Mouse (Mus musculus) olfactory bulb, adult 2 months (tissue): Measurements from ENCODE around the gene Art3.

Experiments
- CTCF ChIP-seq: fragments of 200-500 bp; IDR thresholded peaks from 2 replicates; pipeline ENCODE4 v1.5.1; 2012; ENCODE audit warnings: low read depth, mild to moderate bottlenecking, low read length, moderate library complexity; ENCODE audit not compliant: insufficient read depth
- POLR2A ChIP-seq: fragments of 200-500 bp; IDR thresholded peaks from 2 replicates; pipeline ENCODE4 v1.6.1; 2012; ENCODE audit warnings: mild to moderate bottlenecking, low read depth, low read length, moderate library complexity; ENCODE audit not compliant: insufficient read depth

GRCm38 (mm10) chr5:92370392-92370791 is 38.8 kb downstream of the Art3 start:
- no peak for TF ChIP-seq CTCF
- no peak for TF ChIP-seq POLR2A
